Mouse (Mus musculus): ENCODE measurements around the gene Sgsm3. TPM values are rescaled to one million over a fixed set of nuclear protein-coding genes. Genes with fewer than 3 reads are reported as not detected.

The Sgsm3 gene
- polyA plus RNA-seq (2017; shearing (Covaris generic)): 9.5 TPM

DNA sequence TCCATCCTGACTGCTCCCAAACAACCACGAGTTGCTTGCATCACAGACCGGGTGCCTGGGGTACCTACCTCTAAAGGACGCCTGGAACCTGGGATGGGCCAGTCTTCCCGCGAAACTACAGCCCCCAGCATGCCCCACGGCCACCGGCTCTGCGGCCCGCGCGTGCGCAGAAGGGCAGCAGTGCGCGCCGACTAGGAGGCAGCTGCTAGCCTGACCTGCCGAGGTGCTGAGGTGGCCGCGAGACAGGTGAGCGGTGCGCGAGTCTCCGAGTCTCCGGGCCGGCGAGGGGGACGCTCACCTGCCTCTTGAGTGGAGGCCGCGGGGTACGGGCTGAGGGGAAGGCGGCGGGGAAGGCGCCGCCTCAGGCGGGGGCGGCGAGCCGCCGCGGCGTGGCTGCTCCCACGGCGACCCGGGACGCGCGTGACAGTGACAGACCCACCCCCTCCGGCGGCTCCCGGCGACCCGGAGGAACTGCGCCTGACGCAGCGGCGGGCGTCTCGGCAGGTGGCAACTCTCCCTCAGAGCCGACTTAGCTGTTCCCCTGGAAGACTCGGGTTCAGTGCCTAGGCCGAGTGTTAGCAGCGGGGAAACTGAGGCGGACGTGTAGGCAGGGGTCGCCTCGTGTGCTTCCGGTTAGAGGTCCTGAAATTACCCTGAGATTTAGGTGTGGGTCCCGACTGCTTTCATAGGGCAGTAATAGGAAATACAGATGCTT is at the start of gene Sgsm3:
Gene Sgsm3 (plus strand): TSS at position 146 of the 715 bp plus-strand sequence.

GRCm38 (mm10) chr15:80948145-80949135 is 29.1 kb upstream of the Sgsm3 start, which contains the start of gene Adsl:
Gene Adsl (plus strand): TSS chr15:80948490.

Other genes starting within 250 kb of the Sgsm3 start
- gene Adsl, start 29.3 kb upstream of the Sgsm3 start, polyA plus RNA-seq (2017; shearing (Covaris generic)): 124 TPM
- gene Mrtfa, start 213.0 kb downstream of the Sgsm3 start, polyA plus RNA-seq (2017; shearing (Covaris generic)): 108 TPM

Measured in naive thymus-derived CD4-positive, alpha-beta T cell, adult 5 months (primary cell).